Mouse (Mus musculus) A20 (cell line): ENCODE results near the gene Tnnt3.

ENCODE experiments used
- DNase-seq: peaks from one replicate; pipeline ENCODE4 v3.0.0-alpha.2; 2011; ENCODE audit warnings: low read depth, low spot score

Tnnt3 gene

DNA sequence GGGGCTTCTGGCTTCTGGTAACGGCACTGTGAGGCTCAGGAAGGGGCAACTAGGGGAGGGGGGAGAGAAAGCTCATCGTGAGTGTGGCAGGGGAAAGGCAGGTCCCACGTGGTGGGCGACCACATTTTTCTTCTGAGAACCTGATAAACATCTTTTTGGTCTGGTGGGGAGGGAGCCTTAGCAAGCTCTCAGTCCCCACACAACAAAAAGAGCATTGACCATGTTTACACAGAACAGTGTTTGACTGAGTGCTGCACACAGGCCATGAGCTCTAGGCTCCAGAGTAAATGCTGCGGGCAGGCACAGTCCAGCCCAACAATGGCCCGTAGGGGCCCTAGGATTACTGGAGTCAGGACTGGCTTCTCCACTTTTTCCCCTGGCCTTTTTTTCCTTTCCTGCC, 40.1 kb downstream of the Tnnt3 start:
- DNase-seq = no peak

DNA sequence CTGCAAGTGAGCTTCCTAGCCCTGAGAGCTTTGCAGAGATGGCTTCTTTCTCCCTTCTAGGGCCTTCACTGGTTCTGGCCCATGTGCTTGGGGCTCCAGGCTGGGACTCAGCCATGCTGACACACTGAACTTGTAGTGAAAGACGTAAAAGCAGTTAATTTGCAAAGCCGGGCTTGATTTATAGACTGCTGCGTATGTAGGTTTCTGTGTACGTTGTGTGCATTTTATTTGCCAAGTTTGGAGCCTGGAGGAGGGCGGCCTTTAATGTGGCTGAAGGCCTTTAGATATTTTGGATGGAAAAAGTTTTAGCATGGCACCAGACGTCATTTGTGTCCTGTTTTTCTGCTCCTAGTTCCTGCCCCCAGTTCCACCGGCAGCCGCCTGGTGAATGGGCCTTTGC, 41.2 kb downstream of the Tnnt3 start:
- DNase-seq = no peak

DNA sequence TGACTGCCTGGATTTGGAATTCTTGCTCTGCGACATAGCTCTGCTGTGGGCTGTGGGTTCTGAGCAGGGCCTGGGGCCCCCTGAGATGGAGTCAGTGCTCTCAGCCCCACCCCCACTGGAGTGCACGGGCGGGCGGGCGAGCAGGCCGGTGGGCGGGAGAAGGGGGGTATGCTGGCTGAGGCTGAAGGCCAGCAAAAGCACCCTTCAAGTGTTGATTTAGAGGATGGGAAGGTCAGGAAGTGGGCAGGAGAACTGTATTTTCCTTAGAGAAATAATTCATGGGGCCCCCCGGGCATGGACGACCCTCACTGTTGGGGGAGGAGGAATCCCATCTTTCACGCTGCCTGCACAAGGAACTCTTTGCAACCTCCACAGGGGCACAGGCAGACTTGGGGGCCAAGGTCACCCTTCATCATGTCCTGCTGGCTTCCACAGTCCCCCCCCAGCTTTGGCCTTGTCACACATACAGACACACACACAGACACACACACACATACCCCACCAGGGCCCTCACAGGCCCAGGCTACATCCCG, 44.2 kb downstream of the Tnnt3 start:
- no peak for DNase-seq

DNA sequence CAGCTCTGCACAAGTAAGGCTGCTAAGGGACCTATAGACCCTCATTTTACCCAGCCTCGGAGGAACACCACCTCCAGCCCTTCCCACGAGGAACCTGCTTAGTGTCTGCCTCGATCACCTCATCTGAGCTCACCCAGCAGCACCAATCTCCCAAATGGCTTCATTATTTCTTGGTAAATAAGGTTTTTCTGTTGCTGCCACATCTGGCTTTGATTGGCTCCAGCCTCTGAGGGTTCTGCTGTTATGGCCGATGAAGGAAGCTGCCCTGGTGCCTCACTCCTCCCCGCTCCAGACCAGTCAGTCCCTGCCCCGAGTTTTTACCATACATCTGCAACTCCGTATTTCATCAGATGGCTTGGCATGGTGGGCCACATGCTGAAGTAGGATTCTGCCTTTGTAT, 47.3 kb downstream of the Tnnt3 start:
- no peak for DNase-seq

DNA sequence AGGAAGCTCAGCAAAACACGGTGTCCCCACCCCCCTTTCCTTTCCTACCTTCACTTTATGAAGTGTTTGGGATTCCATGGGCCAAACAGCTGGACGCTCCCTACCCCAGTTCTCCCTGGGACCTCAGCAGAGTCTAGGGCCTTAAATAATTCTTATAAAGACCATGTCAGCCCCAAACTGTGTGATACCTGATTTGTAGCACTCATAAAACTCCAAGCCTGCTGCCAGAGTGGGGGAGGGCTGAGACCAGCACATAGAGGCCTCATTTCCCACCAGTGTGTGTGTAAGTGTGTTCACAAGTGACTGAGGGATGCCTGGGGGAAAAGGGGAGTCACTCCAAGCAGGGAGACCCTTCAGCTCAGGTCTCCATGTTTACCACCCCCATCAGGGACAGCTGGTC, 49.2 kb downstream of the Tnnt3 start:
- DNase-seq = no peak

DNA sequence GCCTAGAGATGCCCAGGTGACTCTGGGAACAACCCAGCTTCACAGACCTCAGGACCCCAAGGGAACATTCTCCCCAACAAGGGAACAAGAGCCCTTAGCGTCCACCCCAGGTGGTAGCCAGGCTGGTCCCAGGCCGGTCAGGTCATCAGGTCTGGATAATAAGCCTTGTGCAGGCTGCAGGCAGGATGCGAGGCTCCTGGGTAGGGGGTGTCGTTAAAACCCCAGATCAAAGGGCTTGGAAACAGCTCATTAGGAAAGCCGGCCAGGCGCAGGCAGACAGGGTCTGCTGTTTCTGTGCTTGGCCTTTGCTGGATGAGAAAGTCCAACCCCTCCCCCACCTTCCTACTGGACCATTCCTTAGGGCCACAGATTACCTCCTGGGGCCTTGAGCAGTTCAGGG, 50.1 kb downstream of the Tnnt3 start:
- no peak for DNase-seq

DNA sequence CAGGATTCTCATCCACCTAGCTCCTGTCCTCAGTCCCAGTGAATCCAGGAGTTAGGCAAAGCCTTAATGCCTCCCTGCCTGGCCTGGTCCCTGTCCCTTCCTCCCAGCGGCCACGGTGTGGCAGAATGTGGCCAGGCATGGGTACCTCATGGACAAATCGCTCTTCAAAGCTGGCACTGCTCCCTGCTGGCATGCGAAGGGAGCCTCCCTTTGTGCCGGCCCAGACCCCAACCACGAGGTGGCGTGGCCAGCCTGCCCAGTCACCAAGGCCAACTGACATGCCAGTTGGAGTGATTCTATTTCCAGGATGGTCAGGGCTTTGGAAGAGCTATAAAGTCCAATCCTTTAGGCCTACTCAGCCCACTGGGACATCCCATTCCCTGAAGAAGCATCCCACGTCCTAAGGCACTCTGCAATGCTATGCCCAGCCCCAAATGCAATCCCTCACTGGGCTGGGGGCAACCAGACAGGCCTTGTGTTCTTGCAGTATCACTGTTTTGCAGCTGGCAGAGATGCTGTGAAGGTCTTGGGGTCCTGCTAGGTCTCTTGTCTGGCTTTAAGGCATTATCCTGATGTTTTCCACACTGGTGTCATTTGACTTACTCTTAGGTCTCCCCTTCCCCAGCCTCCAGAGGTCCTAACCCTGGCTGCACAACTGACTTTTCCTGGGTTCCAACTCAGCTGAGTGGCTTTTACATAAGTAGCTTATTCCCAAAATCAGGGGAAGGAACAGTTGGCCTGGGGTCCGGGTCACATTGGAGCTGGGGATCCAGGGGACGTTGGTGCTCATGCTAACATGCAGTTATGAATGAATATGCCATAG, 51.5 kb downstream of the Tnnt3 start:
- DNase-seq = no peak

DNA sequence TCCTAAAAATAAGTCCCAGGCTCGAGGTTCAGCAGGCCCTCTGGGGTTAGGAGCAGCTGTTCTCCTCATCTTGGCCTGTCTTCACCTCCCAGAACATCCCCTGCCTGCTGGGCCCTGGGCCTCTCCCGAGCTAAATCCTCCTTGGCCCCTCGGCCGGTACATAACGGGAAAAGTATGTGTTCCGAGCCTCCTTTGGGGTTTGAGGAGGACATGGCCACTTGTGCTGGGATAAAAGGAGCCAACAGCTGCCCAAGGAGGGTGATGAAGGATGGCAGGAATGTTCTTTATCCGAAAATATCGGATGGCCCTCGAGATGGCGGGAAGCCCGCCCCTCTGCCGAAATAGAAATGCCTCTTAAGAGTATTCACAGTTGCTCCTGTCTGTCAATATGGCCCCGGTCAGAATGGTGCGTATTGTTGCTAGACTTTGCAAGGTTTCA, 52.3 kb downstream of the Tnnt3 start:
- no peak for DNase-seq

DNA sequence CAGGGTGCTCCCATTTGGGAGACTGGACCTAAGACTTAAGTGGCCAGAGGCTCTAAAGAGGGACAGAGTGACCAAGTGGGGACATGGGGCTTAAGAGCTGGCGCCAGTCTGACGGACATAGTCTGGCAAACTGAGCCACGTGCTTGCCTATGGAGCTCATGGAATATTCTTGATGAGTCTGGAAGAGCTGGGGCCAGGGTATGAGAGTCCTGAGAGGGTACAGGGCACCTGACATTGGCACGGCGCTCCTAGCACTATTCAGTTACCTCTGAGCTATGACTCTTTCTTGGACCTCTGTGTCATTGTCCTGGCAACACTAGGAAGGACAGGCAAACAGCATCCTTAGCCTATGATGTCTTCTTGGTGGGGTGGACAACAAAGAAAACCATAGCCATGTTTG, 53.1 kb downstream of the Tnnt3 start:
- no peak for DNase-seq

DNA sequence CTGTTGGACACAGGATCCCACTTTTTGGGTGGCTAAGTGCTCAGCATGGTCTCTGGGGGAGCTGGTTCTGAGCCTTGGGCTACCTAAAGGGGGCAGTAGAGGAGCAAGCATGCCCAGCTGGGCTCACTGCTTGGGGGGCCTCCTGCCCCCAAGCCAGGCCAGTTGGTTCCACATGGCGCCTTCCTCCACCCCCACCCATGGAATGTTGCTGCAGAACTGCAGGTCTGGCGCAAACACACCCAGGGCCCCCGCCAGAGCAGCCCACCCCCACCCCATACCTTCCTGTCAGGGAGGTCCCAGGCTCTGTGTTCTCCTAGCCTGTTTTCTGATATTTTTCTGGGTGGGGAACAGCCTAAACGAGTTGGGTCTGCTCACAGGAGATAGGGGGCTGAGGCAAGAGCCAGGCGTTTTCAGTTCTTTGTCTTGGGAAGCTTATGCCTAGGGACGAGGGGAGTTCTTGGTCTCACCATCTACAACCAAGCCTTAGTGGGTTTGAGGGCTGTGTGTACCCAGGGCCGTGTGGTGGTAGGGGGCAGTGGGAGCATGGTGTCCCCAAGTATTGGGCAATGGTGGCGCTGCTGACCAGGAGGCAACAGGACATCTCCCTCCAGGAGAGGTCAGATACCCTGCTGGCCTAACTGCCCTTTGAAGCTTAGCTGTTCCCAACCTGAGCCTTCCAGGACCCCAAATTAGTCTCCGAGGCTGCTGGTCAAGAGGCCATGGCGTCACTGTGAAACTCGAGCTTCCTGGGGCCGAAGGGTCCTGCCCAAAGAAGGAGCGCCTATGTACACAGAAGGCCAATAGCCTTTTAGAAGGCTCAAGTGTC, 54.2 kb downstream of the Tnnt3 start:
- DNase-seq = no peak

DNA sequence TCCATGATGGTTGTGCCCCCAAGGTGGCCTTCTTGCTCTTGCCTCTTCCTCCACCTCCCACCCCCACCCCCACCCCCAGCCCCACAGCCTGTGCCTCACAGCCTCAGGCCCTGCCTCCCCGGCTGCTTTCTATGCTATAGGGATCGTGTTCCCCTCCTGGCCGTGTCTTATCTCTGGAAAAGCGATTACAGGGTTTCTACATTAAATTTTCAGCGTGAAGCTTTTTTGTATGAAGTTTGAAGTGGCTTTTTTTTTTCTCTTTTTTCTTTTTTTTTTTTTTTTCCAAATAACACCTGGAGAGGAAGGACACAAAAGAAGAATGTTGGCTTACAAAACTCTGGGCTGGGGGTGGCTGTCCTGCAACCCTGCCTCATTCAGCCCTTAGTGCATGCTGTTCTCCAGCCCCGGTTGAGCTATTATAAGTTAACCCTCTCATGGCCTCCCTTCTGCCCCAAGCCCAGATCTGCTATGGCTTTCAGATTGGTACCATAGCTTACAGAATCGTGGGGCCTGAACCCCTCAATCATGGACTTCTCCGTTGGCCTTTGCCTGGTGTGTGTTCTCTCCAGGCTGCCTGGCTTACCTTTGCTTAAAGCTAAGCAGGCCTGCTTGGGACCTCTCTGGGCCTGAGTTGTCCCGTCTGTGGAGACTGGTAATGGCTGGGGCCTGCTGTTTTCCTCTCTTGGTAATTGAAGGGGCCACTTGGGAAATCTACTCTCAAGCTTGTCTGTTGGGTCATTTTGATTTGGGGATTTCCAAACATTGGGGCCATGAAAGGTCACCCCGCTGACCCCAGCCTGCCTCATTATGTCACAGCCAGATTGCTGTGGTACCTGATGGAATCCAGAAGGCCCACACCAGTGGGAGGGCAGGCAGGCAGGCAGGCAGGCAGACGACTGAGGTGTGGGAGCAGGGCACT, 55.0 kb downstream of the Tnnt3 start:
- DNase-seq = no peak

DNA sequence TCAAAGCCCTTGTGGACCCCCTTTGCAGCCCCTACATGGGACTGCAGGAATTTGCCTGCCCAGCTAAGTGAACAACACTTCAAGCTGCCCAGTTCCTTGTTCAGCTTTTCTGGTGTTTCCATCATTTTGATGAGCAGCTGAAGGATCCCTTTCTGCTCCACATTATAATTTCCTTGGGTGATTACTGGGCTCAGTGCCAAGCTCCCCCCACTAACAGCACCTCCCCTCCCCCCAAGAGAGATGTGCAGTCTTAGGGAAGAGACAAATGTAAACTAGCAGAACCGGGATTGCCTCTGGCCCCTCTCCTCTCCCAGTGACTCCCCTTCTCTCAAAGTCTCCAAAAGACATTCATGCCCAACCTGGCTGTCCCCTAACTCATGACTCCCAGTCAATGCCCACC, 56.0 kb downstream of the Tnnt3 start:
- no peak for DNase-seq

DNA sequence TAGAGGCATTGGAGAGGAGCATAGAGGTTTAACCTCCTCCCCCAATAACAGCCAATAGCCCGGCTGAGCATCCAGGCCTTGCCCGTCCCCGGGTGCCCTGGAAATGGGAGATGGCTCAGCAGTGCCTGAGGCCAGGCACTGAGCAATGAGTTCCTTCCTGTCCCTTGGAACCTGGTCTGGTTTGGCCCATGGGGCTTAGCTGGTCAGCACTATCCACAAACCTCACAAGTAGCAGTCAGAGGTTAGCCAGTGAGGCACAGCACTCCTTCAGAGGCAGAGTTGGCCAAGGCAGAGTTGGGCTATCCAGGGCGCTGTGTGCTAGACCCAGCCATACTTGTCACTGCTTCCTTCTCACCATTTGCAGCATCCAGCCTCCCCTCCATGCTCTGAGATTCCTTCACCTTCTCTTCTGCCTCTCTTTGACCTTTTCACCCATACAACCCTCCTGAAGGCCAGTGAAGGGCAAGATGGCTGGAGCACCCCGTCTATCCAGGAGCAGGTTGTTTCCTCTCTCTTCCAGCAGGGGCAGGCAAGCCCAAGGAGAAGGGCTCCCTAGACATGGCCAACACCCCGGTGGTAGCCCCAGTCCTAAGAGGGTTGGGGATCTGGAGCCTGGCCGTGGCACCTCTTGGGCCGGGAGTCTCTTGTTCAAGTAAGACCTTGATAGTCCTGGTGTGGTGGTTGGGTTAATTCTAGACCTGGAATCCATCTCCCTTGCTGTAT, 56.9 kb downstream of the Tnnt3 start:
- no peak for DNase-seq

DNA sequence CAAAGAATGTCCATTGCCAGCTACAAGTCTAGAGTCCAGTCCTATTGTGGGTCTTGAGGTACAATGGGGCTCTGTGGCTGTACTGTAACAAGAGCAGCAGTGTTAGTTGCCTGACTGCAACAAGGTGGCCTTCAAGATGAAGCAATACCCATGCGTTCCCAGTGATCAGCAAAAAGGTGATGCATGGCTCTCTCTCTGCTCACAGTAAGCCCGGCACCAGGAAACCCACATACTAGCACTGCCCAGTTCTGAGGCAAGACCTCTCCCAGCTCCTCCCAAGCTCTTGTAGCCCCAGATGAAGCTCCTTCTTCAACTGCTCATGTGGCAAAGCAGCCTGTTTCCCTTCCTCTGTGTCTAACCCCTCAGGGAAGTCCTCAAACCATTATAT, 57.4 kb downstream of the Tnnt3 start:
- no peak for DNase-seq

DNA sequence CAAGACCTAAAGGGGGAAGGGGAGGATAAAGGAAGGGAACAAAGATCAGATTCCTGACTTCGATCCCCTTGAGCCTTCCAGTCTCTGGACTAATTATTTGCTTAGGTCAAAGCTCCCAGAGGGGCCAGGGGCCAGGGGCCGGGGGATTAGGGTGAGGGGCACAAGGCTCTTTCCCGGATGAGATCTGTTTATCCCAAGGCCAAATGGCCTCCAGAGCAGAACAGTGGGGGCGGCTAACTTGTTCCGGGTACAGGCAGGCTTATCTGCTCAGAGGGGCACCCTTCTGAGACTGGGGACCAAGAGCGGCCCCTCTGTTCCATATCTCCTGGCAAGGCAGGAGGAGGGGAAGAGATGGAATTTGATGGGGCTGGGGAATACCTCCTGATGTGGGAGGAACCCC, 59.1 kb downstream of the Tnnt3 start:
- DNase-seq = no peak

DNA sequence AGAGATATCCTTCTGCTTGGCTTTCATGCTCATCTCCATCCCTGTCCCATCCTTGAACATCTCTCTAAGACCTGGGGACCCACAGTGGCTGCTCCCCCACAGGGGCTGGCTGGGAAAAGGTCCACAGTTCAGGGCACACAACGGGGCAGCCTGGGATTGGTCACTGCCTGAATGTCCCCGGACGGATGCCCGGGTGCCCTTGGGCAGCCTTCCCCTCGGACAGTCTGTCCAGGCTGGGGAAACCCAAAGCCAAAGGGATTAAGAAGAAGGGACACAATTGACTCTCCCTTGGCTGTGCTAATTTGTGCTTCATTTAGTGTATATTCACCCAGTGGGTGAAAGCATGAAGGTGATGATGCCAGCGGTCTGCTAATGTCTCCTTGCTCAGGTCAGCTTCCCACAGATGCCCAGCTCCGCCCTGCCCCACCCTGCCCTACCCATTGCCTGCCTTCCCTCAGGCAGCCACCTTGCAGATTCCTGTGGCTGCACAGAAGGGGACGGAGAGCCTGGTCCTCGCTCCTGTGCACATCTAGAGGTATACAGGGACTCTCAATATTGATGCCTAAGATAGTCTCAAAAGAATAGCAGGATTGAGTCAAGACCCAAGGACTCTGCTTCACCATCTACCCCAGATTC, 60.0 kb downstream of the Tnnt3 start:
- no peak for DNase-seq

DNA sequence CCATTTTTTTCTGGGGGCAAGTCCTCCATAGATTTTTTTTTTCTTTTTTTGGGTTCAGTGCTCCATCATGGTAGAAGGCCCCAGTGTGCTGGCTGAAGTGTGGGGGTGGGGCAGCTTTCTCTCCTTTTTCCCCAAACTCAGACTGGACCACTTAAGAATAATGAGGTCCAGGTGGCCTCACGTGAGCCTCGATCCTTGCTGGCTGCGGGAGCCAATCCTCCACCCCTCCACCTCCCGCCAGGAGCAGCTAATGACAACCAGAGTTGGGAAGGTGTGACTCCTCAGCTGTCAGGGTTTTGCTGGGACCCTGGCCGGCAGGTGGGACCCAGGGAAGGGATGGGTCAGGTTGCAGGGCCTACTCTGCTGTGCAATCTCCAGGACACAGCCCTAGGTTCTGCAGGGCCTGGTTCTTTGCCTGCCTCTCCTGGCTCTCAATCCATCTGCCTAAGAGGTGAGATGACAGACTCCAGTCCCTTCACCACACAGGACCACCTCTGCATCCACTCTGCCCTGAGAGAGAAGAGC, 61.1 kb downstream of the Tnnt3 start:
- DNase-seq = no peak

DNA sequence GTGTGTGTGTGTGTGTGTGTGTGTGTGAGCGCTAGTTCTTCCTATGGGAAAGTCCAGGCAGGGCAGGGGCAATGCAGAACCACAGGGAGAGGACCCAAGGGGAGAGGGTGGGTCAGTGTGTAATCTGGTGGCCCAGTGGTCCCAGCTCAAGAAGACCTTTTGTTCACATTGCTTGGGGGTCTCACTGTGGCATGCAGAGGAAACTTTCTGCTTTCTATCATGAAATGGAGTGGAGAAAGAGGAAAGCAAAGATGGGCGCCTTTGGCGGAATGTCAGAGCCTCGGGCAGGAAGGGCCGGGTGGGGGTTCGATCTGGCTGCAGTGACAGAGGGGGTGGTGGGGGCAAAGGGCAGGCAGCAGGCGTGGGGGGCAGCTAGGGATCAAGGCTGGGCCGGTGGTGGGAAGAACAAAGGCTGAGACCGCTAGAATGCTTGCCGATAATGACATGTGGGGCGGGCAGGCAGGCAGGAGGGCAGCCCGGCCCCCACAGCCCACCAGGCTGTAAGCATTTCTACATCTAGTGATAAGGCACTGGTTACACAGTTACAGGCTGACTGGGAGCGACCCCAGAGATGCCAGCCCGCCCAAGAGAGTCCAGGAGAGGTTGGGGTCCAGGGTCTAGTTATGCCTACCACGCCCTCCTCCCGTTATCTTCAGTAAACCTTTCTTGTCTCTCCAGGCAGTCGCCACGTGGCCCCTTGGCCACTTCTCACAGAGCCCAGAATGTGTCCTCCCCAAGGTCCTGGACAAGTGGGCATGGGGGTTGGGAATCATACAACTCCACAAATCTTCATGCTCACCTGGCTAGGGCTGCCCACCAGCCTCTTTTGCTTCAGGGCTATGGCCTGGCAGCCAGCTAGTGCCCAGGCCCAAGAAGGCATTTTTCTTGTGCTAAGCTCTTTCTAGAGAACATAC, 62.6 kb downstream of the Tnnt3 start:
- DNase-seq = no peak

DNA sequence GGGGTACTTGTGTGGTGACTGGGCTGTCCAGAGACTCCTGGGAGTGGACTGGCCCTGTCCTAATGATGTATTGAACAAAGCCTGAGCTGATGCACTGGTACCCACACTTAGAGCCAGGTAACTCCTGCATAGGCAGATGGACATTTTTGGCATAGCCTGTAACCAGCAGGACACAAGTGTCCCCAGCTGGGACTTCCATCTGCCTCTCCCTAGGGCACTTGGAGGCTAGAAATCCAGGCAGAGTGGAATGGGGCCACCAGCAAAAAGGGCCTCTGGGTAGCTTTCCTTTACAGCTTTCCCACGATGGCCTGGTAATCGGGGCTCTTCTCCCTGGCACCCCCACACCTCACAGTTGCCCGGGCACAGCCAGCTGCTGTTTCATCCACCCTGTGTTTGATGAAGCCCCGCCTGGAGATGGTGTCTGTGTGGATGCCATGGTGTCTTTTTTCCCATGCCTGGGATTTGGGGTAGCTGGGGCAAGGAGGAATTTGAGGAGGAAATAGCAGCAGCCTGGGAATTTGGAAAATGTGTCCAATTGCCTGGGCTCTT, 63.3 kb downstream of the Tnnt3 start:
- no peak for DNase-seq
